Mouse (Mus musculus): Measurements from ENCODE around the gene Cldn6.

- TF ChIP-seq CTCF (IDR thresholded peaks at IDR 0.05; ENCODE audit: low read depth, low read length) (no peak), POLR2A (IDR thresholded peaks at IDR 0.05; ENCODE audit: borderline replicate concordance, low read depth, low read length) (no peak)
These were observed 21.0 kb downstream of the Cldn6 start for GRCm38 (mm10) chr17:23700079-23700478.

All from bone marrow macrophage, adult 2 months (primary cell).